Comparison of ENCODE assay signal across 15 mouse cellular contexts in the genomic region with DNA sequence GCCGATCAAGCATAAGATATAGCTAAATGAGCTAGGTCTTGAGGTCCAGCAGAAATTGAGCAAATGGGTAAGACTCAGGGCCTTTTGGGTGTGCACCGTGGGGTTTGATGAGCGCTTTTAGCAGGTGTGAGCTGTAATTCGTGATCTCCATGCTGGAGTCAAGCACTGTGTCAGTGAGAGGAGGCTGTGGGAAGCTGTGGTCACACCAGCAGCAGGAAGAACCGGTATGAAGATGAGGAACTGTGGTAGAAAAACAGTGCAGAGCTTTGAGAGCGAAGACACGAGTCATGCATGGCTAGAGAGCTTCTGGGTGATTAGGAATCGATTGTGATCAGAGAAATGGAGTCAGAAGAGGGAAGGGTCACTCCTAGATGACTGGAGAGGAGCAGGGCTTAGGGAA.
"Had no signal": no experiment of that assay in that cellular context is flagged by ENCODE, and none has a peak within 500 bp of the region (broad histone marks: within the 10 kb centered on the region; RNA-seq: fewer than 3 reads in every experiment).

No protein-coding gene starts in this region.

- H3K27ac ChIP-seq: kidney, postnatal 0 days; left cerebral cortex, adult 2 months; limb, embryonic 15.5 days; liver, embryonic 14.5 days; midbrain, embryonic 15.5 days; stomach, postnatal 0 days had no signal

- H3K27me3 ChIP-seq: limb, embryonic 15.5 days; midbrain, embryonic 15.5 days had no signal

- H3K36me3 ChIP-seq: limb, embryonic 15.5 days; midbrain, embryonic 15.5 days had no signal

- DNase-seq: kidney, adult 8-10 months; kidney, postnatal 36 days; lung, embryonic 14.5 days; lung, postnatal 10 days; lung, postnatal 4 days; thymus, postnatal 4 days had no signal

- H3K4me2 ChIP-seq: limb, embryonic 15.5 days; lung, embryonic 14.5 days; midbrain, embryonic 11.5 days; midbrain, embryonic 15.5 days had no signal

- H3K9me3 ChIP-seq: limb, embryonic 15.5 days; midbrain, embryonic 15.5 days had no signal

- H3K9ac ChIP-seq: limb, embryonic 15.5 days; liver, embryonic 14.5 days; lung, embryonic 14.5 days; midbrain, embryonic 15.5 days had no signal

- H3K4me1 ChIP-seq: limb, embryonic 15.5 days had no signal

- ATAC-seq: inflammation-experienced regulatory T-cells, adult 6 months; intestine, postnatal 0 days; midbrain, embryonic 15.5 days had no signal

- H3K4me3 ChIP-seq: left cerebral cortex, adult 2 months; limb, embryonic 15.5 days; midbrain, embryonic 15.5 days had no signal
